Mouse (Mus musculus): ENCODE data around the gene Mapk10.
A peak's percentile ranks its signal among the peaks of the same experiment; 100 is the strongest.

Mapk10 gene

DNA sequence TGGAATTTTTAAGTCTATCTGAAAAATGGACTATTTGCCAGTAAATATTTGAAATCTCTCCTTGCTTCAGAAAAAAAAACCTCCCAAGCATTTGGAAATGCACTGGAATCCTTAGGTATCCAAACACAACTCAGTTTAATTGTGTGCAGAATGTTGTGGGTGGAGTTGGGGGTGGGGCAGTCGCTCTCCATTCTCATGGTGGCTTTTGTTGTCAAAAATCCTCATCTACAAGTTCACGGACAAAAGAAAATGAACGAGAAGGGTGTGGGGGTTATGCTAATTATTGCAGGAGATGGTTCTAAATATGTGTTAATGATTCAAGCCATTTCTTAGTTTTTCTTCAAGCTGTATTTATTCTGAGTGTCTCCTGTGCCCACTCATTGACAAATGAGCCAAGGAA is 49.6 kb downstream of the Mapk10 start:
- no peak for DNase-seq

DNA sequence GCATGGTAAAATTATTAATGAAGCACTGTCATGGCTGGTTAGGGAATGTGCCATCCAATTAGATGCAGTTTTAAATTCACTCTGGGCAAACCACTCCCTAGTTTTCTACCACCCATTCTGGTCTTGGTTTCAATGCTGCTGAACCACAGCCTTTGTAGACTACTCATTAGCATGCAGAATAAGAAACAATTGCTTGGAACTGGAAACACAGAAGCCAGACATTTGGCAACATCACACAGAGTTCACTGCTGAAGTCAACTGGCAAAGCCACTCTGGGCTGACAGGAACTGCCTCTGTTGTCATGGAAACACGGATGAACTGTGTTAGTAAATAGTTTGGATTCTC is 50.0 kb downstream of the Mapk10 start:
- no peak for DNase-seq

DNA sequence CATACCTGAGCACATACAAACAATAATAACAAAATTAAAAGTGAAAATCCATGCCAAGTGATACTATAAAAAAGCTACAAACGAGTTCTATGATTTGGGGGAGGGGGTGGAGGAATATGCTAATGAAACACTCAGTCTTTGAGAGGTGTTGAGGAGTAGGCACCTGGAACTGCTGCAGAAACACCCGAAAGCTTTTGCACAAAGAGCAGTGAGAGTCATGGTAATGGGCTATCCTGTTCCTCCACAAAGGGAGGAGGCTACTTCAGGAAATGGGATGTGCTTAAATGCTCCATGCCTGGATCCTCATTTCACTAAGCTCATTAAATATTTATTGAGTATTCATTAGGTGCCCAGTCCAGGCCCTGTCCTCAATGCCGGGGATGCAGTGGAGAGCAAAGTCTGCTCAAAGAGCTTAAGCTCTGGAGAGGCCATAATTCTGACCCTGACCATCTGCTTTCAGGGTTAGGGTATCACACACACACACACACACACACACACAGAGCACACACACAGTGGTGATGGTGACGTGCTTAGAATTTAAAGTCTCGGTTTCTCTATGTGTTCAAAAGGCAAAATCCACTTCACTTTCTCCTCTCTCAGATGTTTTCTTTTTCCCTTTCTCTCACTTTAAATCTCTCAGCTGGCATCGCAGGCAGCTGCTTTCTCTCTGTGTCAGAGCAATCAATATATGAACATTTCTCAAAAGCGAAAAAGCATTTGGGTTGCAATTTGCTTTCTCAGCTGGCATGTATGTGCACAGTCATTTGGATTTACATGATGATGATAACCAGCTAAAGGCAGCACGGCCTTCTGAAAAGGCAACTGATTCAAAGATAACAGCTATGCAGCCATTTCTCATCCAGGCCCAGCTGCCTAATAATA is 50.6 kb downstream of the Mapk10 start:
- DNase-seq = no peak

DNA sequence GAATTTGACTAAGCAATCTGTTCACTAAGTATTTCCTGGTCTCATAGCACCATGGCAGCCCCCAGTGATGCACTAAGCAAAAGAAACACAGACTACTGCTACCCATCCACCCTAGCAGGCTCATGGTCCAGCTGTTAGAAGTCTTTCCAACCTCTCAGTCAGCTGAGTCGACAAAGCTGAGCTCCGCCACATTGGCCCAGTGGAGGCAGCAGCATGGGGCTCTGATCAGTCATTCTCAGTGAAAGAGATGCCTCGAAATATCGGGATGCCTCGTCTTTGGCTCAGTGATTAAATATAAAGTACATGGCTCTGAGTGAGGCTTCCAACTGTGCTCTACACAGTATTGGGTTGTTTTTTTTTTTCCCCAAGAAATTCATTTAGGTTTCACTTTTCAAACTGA is 70.2 kb downstream of the Mapk10 start:
- DNase-seq = no peak

DNA sequence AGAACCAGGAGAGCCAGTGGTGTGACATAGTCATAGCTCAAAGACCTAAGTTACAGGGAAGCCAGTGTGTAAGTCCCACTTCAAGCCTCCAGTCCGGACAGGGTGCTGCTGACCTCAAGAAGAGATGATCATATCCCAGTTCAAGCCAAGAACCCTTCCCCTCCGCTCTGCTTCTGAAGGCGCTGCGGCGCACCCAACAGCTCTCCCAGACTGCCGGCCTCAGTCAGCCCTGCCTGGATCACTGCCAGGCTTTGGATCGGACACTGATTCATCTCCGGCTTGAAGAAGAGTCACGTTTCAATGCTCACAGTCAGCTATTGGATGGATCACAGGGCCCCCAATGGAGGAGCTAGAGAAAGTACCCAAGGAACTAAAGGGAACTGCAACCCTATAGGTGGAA is 76.3 kb downstream of the Mapk10 start:
- peak; percentile 20 for DNase-seq

DNA sequence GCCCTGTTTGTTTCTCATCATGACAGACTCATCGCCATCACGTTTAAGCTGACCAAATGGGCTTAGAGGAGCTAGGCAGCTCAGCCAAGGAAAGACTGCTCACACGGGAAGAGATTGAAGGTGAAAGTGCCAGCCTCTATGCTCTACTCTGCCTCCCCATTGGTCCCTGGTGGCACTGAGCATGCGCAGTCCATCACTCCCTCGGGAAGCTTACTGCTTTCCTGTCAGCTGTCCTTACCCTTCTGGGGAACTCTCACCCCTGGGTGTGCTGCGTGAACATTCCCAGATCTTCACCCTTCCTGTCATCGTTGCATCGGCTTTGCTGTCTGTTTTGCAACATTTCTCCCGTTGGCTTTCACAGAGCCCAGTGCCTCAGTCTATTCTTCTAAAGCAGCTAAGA is 77.5 kb downstream of the Mapk10 start:
- DNase-seq = no peak

DNA sequence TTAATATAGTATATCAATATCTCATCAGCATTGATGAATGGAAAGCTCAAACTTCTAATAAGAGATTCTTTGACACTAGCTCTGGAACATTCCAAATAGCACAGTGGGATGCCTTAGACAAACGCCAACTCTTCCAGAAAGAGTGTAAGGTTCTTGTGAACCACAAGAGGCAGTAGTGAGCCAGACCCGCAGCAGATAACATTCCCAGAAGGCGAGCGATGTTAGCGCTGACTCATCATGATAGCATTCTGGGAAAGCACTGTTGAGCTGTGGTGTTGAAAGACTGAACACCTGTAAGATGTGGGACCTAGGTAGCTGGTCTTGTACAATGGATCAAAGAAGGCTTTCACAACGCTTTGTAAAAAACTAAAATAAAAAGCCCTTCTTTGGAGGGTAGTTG is 78.3 kb downstream of the Mapk10 start:
- DNase-seq = no peak

DNA sequence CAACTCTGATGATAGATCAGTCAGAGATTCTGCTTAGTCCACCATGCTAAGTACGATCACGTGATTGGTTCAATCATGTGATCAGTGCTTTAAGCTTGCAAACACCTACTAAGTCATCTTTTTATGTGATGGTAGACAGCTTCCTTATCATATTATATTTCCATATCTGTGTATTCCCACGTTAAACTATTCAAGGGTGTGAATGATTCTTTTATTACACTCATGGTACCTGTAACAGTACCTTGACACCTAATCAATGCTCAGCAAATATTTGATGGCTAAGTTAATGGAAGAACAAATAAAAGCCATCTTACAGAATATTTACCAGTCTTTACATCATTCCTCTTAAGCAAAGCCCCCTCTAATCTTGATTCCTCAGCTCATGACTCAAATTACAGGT is 91.5 kb downstream of the Mapk10 start:
- no peak for DNase-seq

DNA sequence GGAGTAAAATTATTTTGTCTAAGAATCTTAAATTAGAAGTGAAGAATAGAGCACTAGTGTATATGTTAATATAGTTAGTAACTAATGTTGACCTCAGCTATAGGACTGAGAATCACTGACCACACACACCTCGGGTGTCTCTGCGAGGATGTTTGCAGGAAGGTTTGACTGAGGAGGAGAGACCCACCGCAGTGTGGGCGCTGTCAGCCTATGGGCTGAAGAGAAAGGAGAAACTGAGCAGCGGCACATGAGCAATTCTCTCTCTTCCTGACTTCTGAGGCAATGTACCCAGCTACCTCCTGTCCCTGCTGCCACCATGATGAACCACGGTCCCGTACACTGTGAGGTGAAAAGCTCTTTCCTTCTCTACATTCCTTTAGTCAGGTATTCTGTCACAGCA is 95.6 kb downstream of the Mapk10 start:
- no peak for DNase-seq

DNA sequence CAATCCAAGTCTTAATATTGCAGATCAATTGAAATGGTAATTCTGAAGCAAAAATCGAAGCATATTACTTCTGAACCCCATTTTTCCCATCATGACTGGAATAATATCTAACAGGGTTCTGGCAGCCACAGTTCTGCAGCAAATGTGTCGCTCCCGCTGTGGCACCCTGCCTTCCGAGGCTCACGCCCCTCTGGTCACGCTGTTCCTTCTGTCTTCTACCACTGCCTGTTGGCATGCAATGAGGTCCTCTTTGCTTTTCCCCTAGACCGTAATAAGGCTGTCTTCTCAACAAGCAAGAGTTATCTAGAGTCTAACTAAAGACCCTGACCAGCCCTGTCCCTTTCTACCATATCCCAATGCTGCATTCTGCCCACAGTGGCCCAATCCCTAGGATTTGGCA is 98.7 kb downstream of the Mapk10 start:
- no peak for DNase-seq

DNA sequence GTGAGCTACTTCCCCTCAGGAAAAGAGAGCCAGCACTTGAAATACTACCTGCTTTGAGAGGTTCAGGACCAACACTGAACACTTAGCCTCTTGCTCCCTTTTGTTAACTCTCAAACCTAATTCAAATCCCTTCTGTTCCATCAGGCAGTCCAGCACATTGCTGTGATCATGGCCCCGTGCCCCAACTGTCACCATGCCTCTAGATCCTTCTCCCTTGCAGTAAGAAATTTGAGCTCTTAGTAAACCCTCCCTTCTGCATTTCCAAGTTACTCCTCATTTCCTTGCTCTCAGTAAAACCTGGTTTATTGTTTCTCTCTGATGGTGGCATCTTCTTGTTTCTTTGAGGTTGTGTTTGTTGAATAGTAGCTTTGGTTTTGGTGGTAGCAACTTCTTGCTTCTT is 101.7 kb downstream of the Mapk10 start:
- no peak for DNase-seq

DNA sequence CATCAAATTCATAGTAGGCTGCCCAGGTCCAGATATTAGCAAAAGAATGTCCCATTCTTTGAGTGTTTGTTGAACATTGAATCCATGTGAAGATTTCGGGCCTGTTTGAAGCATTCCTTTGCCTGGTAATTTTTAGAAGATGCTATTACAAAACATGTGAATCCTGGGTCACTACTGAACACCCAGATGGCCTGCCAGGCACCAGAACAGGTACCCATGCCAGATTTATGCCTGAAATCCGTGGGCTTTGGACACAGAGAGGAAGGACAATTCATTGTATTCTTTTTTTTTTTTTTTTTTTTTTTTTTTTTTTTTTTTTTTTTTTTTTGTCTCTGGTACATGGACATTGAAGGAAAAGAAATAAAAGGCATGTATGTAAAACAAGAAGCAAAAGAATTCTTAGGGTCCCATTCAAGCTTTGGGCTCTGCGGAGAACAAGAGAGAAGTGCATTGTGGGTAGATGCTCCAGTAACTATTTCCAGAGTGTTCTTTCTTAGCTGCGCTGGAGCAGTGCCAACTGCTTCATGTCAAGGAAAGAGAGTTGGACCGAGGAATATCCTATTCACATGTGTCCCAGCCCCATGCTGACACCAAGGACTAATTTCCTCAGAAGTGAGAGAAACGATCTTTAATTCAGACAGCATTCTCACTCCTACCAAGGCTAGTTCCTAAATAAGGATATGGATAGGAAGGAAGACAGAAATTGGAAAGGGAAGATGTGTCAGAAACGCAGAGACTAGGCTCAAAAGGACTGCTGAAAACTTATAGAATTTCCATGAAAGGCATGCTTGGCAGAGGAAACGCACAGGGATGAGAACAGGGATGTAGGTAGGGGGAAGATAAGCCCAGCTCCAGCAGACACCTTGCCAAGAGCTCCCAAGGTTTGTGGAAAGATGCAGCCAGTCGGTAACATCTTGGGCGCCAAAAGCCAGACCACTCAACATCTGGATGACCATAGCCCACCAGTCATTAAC is 105.4 kb downstream of the Mapk10 start:
- DNase-seq = no peak

DNA sequence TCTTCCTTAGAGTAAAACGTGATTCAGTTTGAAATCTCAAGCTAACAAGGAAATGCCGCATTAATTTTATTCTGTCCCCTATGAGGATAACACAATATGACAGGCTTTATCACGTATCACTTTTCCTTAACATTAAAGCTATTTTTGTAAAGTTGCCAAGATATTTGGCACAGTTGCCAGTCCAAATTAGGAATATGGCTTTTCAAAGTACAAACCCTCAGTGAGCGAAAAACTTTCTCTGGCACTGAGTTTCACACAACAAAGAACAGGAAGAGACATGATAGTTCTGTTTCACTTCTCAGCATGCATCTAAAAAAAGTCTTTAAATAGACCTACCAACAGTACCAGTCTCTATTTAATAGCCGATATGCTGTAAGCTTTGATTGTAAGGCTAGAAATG is 107.1 kb downstream of the Mapk10 start:
- DNase-seq = no peak

DNA sequence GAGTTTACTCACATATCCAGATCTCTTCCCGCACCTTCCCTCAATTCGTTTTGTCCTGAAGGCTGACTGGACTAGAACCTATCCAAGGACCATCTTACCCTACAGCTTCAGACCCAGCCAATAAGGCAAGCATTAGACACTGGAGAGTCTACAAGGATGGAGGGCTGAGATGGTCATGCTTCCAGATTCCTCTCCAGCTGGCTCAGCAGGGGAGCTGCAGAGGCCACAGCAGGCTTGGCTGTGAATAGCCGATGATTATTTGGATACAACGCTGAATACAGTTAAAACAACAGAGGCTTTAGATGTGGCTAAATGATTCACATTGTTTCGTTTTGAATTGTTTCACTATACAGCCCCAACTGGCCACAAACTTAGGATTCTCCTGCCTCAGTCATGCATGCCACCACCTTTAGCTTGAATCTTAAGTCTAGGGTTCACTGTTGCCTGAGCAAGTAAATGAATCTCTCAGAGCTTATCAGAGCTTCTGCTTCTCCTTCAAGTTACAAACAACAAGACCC is 108.2 kb downstream of the Mapk10 start:
- DNase-seq = no peak

DNA sequence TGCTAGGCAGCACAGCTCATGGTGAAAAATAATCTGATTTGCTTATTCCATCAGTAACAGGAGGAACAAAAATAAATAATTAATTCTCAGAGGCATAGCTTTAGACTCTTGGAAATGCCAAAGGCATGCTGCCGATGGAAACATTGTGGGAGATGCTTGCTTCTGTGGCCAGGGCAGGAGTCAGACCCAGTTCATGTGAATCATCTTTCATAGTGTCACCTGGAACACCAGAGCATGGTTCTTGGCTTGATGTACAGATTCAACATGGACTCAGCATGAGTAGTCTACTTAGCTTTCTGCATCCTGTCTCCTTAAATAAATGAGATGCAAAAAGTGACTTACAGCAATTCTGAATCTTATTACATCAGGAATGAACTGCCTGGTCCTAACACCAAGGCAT is 109.0 kb downstream of the Mapk10 start:
- DNase-seq = no peak

DNA sequence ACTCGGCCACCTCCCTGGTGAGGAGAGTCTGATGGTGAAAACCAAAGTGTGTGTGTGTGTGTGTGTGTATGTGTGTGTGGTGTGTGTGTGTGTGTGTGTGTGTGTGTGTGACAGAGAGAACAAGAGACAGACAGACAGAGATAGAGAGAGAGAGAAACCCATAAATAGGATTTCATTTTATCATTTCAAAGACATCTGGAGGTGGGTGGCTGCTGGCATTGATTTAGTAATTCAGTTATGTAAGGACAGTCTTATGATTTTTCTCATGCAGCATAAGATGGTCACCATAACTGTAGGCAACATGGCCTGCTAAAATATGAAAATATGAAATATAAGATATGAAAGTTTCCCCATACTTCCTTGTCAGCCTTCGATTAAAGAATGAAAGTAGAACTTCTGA is 117.0 kb downstream of the Mapk10 start:
- DNase-seq = no peak

DNA sequence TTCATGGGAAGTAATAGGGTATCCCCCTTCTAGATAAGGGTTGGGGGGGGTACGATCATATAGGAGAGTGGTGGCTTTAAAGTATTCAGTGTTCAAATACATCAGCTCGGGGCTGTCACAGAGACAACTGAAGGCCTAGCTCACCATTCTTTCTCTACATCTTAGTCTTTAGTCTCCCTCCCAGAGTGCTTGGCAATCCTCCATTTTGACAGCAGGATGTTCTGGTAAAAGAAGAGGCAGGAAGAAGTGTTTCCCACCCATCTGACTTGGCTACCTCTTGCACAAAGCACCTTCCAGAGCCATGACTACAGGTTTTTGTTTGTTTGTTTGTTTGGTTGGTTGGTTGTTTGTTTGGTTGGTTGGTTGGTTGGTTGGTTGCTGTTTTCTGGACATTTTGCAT is 125.3 kb downstream of the Mapk10 start:
- no peak for DNase-seq

DNA sequence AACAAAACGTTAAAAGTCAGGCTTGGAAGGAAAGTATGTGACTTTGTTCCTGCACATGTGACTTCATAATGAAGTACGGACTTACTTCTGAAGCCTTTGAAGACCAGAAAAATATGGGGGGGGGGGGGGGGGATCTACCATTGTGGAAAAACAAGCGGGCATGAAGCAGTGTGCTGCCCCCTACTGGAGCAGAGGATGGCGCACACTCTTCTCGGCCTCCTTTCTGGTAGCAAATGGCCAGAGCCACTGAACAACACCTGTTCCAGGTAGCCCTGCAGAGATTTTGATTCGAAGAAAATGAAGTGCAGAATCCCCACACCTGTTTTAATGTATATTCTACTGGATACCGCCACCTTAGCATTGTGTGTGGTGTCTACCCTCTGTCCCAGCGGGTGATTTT is 135.7 kb downstream of the Mapk10 start:
- DNase-seq = no peak

DNA sequence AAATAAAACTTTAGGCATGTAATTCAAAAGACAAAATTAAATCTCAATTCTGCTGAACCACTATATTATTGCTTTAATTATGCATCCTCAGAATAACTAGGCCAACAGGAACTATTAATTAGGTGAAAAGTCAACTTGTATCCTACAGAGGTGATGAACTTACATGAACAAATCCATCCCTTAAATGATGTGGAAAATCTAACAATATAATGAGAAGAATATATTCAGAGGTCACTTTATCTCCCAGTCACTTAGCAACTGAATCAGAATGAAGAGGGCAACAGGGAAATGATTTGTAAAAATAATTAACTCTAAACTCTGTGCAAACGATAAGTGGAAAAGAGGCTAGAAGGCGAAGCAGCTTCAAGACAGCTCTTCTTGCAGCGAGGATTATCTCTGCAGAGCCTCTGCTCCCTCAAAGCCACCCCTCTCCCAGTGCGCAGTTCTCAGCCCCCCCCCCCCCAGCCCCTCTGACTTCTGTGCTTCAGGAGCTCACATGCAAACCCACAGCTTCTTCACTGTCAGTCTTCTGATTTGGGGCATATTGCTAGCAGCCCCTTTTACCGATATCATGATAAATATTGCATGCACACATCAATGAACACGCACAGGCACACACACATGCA is 138.8 kb downstream of the Mapk10 start:
- DNase-seq = no peak

DNA sequence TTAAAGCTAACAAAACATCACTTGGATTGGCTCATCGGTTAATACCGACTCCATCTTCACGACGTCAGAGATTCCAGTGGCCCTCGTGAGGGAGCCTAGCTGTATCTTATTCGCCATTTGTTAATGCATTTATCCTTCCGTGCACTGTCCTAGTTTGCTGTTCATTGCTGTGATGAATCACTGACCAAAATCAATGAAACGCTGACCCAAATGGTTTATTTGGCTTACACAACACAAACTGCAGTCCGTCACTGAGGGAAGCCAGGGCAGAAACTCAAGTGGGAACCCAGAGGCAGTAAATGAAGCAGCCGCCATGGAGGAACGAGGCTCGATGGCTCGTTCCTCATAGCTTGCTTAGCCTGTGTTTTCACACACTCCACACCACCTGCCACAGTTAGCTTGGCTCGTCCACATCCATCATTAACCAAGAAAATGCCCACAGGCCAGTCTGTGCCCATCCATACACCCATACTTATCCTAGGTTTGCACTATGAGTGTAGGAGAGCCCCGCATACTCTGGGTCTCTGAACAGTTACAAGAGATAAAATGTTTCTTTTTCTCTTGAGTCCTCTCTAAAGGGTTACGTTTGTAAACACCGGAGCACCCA is 140.0 kb downstream of the Mapk10 start:
- DNase-seq = no peak

DNA sequence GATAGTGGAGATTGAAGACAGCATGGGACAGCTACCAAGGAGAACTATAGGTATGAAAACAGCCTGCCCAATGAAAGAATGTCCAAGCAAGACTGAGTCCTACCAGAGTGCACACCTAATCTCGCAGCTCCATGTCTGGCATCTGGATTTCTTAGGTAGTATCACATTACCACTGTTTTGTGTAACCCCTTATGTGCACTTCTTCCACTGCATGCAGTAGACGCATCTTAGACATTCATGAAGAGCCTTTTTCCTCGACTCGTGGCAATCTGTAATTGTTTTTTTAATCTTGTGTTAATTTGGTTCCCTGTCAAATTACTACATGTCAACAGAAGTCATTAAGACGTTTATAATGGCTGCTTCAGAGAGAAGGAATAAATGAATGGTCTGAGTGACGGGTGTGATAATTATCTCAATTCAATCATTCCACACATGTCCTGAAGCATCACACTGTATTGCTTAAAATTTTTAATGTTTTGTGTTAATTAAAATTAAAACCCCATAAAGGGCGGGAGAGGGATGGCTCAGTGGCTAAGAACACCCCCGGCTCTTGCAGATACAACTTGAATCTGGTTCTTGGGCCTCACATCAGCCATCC is 160.7 kb downstream of the Mapk10 start:
- DNase-seq = no peak

DNA sequence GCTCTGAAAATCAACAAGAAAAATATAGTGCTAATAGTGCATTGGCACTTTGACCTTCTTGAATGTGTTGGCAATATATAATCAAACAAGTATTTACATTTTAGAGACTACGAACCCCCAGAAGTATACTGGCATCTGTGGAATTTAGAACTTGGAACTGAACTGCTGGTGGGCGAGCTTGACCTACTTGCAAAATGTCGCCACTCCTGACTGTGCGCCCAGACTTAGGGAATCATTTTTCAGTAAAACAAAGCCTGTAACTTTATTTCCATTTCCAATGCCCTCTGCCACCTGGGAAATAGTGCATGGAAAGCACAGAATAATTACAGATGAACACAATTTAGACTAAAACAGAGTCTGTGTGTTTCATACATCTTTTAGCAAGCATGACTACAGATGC is 163.1 kb downstream of the Mapk10 start:
- no peak for DNase-seq

DNA sequence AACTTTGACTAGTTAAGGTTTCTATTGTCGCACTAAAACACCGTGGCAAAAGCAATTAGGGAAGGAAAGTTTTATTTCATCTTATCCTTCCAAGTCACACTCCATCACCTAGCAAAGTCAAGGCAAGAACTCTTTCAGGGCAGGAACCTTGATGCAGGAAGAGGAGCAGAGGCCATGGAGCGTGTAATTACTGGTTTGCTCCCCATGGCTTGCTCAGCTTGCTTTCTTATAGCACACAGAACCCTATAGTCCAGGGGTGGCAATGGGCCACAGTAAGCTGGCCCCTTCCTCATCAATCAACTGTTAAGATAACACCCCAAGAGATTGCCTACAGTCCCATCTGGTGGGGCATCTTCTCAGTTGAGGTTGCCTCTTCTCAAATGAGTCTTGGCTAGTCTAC is 173.4 kb downstream of the Mapk10 start:
- no peak for DNase-seq

Data from right cerebral cortex, postnatal 25 days (tissue).